Mouse (Mus musculus) yolk sac, embryonic 10.5 days (tissue): ENCODE data around the gene Mfn2.
A peak's percentile ranks its signal among the peaks of the same experiment; 100 is the strongest.

Experiments
- DNase-seq: peaks from one replicate; pipeline ENCODE4 v3.0.0-alpha.2; 2017; ENCODE audit warnings: low spot score

Mfn2 gene

GRCm38 (mm10) chr4:147918459-147919121 lies 14.1 kb upstream of the Mfn2 start:
- DNase-seq, result no peak

DNA sequence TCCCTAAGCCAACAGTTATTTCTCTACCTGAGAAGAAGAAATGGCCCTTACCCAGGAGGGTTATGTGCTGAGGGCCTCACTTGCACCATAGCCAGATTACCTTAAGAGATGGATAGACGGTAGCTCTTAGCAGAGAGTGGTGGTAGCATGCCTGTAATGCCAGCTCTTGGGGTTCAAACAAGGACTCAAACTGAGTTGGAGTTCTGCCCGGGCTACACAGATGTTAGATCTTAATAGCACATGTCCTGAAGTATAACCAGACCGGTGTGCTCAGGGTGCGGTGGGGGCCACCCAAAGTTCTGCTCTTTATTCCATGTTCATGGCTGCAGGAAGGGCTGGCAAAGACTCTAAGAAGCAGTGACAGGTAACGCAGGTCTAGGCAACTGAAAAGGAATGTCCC lies 5.0 kb upstream of the Mfn2 start:
- no peak for DNase-seq

DNA sequence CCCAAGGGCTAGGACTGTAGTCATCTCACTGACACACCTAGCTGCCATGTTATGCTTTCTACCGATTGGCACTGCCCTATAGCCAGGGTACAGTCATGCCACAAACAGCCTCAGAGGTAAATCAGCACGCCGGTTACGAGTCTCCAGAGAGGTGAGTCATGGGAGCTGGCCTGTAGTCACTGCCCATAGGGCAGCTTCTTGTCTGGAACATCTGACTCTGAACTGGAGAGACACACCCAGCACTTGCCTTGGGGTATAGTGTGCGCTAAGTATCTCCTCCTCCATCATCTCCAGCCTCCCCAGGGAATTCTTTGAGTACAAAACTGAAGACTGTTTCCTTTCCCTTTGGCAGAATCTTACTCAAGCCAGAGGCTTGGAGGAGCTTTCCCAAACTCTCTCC lies 1.7 kb upstream of the Mfn2 start:
- DNase-seq, result no peak

DNA sequence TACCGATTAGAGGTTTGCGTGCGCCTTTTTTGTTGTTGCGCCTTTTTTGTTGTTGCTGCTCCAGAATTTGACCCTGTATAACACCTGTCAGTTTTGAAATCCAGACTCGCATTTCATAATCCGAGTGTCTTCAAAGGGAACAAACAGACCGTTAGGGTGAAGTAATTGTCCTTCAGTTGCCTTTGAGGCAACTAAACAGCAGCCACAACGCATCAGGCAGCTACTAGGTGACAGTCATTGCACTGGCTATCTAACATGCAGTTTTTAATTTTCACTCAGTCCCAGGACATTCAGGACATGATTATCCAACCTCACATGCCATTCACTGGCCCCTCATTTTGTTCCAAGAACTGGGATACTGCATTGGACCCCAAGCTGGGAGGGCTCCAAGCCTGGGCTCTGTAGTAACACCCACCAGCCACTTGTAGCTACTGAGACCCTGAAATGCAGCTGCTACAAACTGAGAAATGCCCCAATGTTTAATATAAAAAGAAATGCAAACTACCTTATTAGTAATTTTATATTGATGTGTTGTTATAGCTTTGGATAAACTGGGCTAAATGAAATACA lies 671 bp upstream of the Mfn2 start:
- DNase-seq, result no peak

DNA sequence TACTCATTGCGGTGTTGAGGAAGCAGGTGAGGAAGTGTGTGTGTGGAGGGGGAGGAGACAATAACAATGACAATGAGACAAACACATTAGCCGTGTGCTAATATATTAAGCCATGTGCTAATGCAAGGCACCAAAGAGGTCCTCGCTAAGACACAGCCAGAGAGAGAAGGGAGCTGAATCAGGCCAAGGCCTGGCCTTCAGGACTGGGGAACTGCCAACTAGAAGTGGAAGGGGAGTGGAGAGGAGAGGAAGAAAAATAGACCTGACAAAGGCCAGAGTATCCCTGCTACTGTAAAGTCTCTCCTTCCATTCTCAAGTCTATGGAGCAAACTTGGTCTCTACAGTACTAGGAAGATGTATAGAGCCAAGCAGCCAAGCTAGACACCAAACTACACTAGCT lies 903 bp downstream of the Mfn2 start:
- DNase-seq, result peak; percentile 53

DNA sequence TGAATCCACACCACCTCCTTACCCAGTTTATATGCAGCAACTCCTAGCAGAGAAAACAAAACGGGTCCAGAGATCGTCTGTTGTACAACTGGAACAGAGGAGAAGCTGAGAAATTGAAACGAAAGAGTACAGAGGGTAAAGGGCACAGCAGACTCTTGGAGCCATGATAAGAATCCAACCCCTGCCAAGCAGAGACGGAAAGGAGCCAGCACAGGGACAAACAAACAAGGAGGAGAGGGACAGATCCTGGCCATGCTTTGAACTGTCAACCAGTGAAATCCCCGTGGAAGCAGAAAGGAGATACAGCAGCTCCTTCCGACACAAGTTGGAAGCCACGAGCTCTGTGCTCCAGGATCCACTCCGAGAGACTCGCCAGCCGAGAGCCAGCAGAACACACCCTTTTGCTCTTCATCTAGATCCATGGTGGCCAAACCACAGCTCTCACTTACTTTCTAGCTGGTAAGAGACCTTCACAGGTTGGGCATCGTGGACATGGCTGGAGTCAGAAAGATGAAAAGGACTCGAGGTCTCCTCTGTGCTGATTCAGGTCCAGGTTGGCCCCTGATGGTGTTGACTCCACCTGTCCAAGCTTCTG lies 1.5 kb downstream of the Mfn2 start:
- peak; percentile 66 for DNase-seq

DNA sequence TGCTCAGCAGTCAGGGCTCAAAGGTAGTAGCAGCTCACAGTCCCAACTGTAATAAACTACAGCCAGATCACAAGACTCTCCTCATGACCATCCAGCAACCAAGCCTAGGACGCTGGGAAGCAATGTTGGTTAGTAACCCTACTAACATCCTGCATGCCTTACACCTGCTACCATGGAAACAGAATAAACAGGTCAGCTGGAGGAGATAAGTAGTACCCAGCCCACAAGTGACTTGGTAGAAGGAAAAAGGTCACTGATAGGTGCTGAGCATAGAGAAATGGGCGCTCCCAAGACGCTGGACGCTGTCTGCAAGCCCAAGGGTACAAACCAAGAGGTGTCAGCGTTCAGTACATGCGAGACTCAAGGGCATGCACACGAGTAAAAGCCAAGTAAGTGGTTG lies 4.1 kb downstream of the Mfn2 start:
- peak; percentile 63 for DNase-seq

GRCm38 (mm10) chr4:147897348-147897747 lies 7.2 kb downstream of the Mfn2 start:
- no peak for DNase-seq

DNA sequence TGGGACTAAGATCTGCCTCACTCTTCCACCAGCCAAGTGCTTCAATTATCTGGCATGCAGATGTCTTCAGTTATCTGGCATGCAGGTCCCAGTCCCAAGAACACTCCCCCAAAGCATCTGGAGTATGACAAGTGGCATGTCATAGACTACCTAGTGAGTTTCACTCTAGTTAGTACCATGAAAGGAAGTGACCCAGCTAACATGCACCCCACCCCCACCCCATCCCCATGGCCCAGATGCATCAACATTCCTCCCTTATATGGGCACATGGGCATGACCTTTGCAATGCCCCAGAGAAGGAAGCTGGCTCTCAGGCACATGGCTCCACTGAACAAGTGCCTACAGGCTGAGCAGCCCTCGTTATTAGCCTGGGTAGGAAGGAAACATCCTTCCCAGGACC lies 8.1 kb downstream of the Mfn2 start:
- no peak for DNase-seq

- DNase-seq, result no peak
Observed at GRCm38 (mm10) chr4:147895815-147896330, 8.6 kb downstream of the Mfn2 start.

GRCm38 (mm10) chr4:147890341-147890740 lies 14.2 kb downstream of the Mfn2 start:
- no peak for DNase-seq

DNA sequence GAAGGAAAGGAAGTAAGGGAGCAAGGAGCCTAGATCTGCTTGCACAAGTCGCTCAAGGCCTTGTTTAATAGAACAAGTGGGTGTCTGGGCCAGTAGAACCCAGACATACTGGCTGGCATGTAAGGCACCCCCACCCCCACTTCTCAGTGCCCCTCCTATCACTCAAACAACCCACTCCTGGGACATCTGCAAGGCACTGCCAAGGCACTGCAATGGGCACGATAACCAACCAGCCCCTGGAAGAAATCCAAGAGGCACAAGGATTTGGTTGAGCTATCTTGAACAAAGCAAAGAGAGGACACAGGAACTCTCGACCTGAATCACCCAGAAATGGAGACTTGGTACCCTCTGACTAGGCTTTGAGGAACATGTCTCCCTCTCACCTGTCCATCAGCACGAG lies 16.3 kb downstream of the Mfn2 start:
- no peak for DNase-seq

DNA sequence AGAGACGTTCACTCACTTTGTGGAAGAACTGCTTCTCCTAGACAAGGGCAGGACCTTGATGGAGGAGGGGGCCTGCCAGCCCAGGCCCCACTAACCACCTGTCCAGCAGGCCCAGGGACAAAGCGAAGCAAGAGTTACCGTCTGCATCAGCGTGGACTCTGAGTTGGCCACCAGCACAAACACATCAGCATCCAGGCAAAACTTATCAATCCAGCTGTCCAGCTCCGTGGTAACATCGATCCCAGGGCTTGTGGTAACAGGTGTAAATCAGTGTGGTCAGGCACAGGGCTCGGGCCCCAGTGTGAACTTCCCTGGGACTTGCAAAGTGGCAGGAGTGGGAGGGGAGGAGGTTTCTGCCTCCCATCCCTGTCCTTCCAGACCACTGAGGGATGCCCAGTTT lies 17.2 kb downstream of the Mfn2 start:
- no peak for DNase-seq

DNA sequence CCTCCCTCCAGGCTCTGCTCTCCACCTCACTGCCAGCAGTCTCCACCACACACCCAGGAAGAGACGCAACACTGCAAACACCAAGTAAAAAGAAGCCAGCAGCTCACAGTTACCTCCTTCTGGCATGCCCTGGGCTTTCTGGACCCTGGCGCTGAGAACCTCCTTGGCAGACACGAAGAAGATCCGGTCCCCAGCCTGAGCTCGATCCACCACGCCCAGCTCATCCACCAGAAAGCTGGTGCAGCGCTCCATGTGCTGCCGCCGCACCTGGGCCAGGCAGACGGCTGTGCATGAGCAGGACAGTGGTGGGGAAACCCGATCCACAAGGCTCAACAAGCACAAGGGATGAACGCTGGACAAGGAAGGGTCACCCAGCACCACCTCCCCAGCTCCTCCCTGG lies 18.3 kb downstream of the Mfn2 start:
- no peak for DNase-seq

DNA sequence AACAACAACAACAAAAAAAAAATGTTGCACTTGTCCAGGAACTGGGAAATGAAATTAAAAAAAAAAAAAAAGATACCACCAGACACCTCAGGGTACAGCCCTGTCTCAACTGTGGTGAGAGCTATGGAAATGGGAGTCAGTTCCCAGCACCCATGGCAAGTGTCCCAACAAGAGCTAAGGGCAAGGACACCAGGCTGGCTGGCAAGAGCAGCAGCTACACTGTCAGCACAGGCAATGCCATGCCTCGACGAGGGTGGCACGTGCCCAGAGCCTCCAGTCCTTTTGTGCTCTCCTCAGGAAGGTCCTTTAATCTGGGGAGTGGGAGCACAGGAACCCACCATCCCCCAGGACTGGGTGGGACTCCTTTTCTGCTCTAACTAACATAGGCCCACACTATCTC lies 20.4 kb downstream of the Mfn2 start:
- DNase-seq, result no peak

DNA sequence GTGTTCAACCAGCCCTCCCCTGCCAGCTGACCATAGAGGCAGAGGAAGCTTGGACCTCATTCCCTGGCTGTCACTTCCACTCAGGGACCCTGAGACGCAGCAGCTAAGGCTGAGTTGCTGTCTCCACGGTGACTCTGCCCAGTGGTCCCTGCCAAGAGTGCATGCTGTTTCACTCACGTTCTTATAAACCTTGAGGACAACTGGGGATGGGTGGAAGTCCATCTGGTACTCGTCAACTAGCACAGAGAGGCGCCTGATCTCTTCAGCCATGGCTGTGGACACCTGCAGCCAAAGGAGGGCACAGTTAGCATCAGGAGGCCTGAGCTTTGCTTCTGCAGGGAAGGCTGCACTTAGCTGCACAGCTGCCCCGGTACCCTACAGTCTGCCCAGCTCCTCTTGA lies 21.5 kb downstream of the Mfn2 start:
- no peak for DNase-seq

GRCm38 (mm10) chr4:147881792-147882191 lies 22.7 kb downstream of the Mfn2 start:
- no peak for DNase-seq

- no peak for DNase-seq
Observed at GRCm38 (mm10) chr4:147879865-147880264, 24.6 kb downstream of the Mfn2 start.

GRCm38 (mm10) chr4:147879456-147879855 lies 25.0 kb downstream of the Mfn2 start:
- DNase-seq, result no peak

GRCm38 (mm10) chr4:147878537-147878936 lies 26.0 kb downstream of the Mfn2 start:
- no peak for DNase-seq

DNA sequence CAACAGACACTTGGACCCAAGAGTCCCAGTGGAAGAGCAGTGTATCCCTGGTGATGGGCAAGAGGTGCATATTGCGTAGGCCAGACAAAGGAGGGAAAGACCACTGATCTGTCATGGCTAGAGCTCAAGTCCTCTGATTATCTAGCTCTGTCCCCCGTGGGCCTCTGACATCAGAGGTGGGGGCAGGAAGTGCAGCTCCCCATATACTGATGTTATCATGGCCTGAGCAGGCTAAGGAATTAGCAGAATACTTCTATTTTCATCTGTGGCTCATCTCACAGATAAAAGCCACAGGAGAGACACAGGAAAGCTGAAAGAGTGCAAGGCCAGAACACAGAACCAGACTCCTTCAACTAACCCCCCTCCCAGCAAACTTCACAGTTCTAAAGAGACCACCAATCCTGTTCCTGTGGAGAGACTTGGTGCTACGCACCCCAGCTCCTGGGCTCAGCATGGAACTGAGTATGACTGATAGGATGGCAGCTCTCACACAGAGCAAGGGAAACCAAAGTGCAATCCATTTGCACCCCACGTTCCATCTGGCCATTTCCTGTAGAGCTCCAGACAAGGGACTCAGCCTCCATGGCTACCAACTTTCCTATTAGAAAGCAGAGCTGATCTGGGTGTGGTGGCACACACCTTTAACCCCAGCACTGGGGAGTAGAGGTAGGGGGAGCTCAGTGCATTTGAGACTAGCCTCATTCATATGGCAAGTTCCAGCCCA lies 28.5 kb downstream of the Mfn2 start:
- no peak for DNase-seq

- DNase-seq, result no peak
Observed at GRCm38 (mm10) chr4:147869238-147869637, 35.3 kb downstream of the Mfn2 start.

- peak; percentile 97 for DNase-seq
Observed at GRCm38 (mm10) chr4:147868450-147869031, 36.0 kb downstream of the Mfn2 start, which contains the start of the genes Miip and Fv1. TSS of gene Miip (minus strand) at chr4:147868816. TSS of gene Fv1 (plus strand) at chr4:147868979.
